Mouse (Mus musculus) MEL (cell line): ENCODE results near the gene Pitpnm3. TPM values are rescaled to one million over a fixed set of nuclear protein-coding genes. Genes with fewer than 3 reads are reported as not detected.
"Not testable (repeated sequence)": the region's sequence is repeated elsewhere in the genome, so short reads cannot be mapped to it uniquely, and the experiment has no call there.

ENCODE experiments used
- DNase-seq: peaks from one replicate; pipeline ENCODE4 v3.0.0; 2011; ENCODE audit warnings: low read depth, low spot score
- H3K27ac ChIP-seq: 2 replicates; pipeline ENCODE4 v1.5.1; 2012; ENCODE audit warnings: low read depth, mild to moderate bottlenecking, control low read depth, low read length, moderate library complexity; ENCODE audit not compliant: control insufficient read depth
- H3K27me3 ChIP-seq, 2 experiments: fragments of 150-350 bp in 1 of 2; sonication (generic) in 1 of 2; 2 replicates each; pipeline ENCODE4 v1.6.1; 2012; ENCODE audit warnings: low read length in 2 of 2, mild to moderate bottlenecking in 2 of 2, improper control_type of control experiment in 1 of 2, moderate library complexity in 1 of 2; ENCODE audit not compliant: insufficient read depth in 2 of 2, control insufficient read depth in 1 of 2
- H3K36me3 ChIP-seq, 2 experiments: 2 replicates each; pipeline ENCODE4 v1.6.1; 2012 to 2014; ENCODE audit warnings: low read length in 2 of 2, improper control_type of control experiment in 1 of 2, inconsistent platforms in 1 of 2, mild to moderate bottlenecking in 1 of 2; ENCODE audit not compliant: insufficient read depth in 2 of 2, control insufficient read depth in 1 of 2
- H3K4me1 ChIP-seq, 2 experiments: fragments of 150-350 bp in 1 of 2; sonication (generic) in 1 of 2; 2 replicates each; pipeline ENCODE4 v1.6.1; 2012; ENCODE audit warnings: low read length in 2 of 2, improper control_type of control experiment in 1 of 2, mild to moderate bottlenecking in 1 of 2; ENCODE audit not compliant: insufficient read depth in 2 of 2, control insufficient read depth in 1 of 2
- H3K4me3 ChIP-seq, 2 experiments: fragments of 150-350 bp in 1 of 2; sonication (generic) in 1 of 2; 2 replicates each; pipeline ENCODE4 v1.5.1; 2012; ENCODE audit warnings: low read depth in 2 of 2, low read length in 2 of 2, mild to moderate bottlenecking in 2 of 2, moderate library complexity in 2 of 2, control low read depth in 1 of 2, improper control_type of control experiment in 1 of 2; ENCODE audit not compliant: control insufficient read depth in 1 of 2, insufficient read depth in 1 of 2
- H3K79me2 ChIP-seq: 2 replicates; pipeline ENCODE4 v1.6.1; 2012; ENCODE audit warnings: mild to moderate bottlenecking, low read length, moderate library complexity; ENCODE audit not compliant: control insufficient read depth, poor library complexity, insufficient read depth
- H3K9ac ChIP-seq: 2 replicates; pipeline ENCODE4 v1.6.1; 2012; ENCODE audit warnings: low read depth, mild to moderate bottlenecking, control low read depth, low read length, moderate library complexity; ENCODE audit not compliant: control insufficient read depth, poor library complexity, severe bottlenecking
- H3K9me3 ChIP-seq: fragments of 150-350 bp; sonication (generic); replicated peaks from 2 replicates; pipeline ENCODE4 v1.6.1; 2012; ENCODE audit warnings: mild to moderate bottlenecking, low read length, improper control_type of control experiment, moderate library complexity; ENCODE audit not compliant: insufficient read depth
- CHD1 ChIP-seq: IDR thresholded peaks from 2 replicates; pipeline ENCODE4 v1.6.1; 2012; ENCODE audit warnings: low read depth, mild to moderate bottlenecking, inconsistent platforms, low read length, improper control_type of control experiment
- CHD2 ChIP-seq: IDR thresholded peaks from 2 replicates; pipeline ENCODE4 v1.6.1; 2011; ENCODE audit warnings: low read length, improper control_type of control experiment
- KAT2A ChIP-seq: conservative IDR thresholded peaks from 2 replicates; pipeline ENCODE4 v1.6.1; 2012; ENCODE audit warnings: low read depth, low read length, improper control_type of control experiment, inconsistent platforms
- MAZ ChIP-seq: IDR thresholded peaks from 2 replicates; pipeline ENCODE4 v1.6.1; 2012; ENCODE audit warnings: low read depth, mild to moderate bottlenecking, inconsistent platforms, low read length, improper control_type of control experiment
- MXI1 ChIP-seq: IDR thresholded peaks from 2 replicates; pipeline ENCODE4 v1.6.1; 2011; ENCODE audit warnings: mild to moderate bottlenecking, low read depth, low read length, improper control_type of control experiment
- MYC ChIP-seq: IDR thresholded peaks from 2 replicates; pipeline ENCODE4 v1.6.1; 2011; ENCODE audit warnings: low read depth, mild to moderate bottlenecking, low read length, improper control_type of control experiment, moderate library complexity
- NRF1 ChIP-seq: IDR thresholded peaks from 2 replicates; pipeline ENCODE4 v1.6.1; 2014; ENCODE audit warnings: low read depth, mild to moderate bottlenecking, inconsistent platforms, low read length, improper control_type of control experiment, moderate library complexity; ENCODE audit not compliant: poor library complexity, insufficient read depth, severe bottlenecking
- TAL1 ChIP-seq: IDR thresholded peaks from 2 replicates; pipeline ENCODE4 v1.6.1; 2012; ENCODE audit warnings: mild to moderate bottlenecking, inconsistent platforms, low read length, moderate library complexity, mixed read lengths
- TBP ChIP-seq: IDR thresholded peaks from 2 replicates; pipeline ENCODE4 v1.8.0; 2011; ENCODE audit warnings: low read depth, low read length, improper control_type of control experiment
- TCF12 ChIP-seq: IDR thresholded peaks from 2 replicates; pipeline ENCODE4 v1.6.1; 2014; ENCODE audit warnings: low read depth, mild to moderate bottlenecking, inconsistent platforms, low read length, improper control_type of control experiment, moderate library complexity
- UBTF ChIP-seq: IDR thresholded peaks from 2 replicates; pipeline ENCODE4 v1.6.1; 2012; ENCODE audit warnings: low read depth, mild to moderate bottlenecking, inconsistent platforms, low read length, improper control_type of control experiment, moderate library complexity, borderline replicate concordance; ENCODE audit not compliant: insufficient read depth
- USF1 ChIP-seq: IDR thresholded peaks from 2 replicates; pipeline ENCODE4 v1.6.1; 2014; ENCODE audit warnings: low read depth, mild to moderate bottlenecking, inconsistent platforms, low read length, improper control_type of control experiment, moderate library complexity
- USF2 ChIP-seq, 2 experiments: IDR thresholded peaks; 2 replicates each; pipeline ENCODE4 v1.6.1; 2011 to 2012; ENCODE audit warnings: improper control_type of control experiment in 2 of 2, low read length in 2 of 2, borderline replicate concordance in 1 of 2, inconsistent platforms in 1 of 2, low read depth in 1 of 2, mild to moderate bottlenecking in 1 of 2; ENCODE audit not compliant: insufficient read depth in 1 of 2
- ZKSCAN1 ChIP-seq: IDR thresholded peaks from 2 replicates; pipeline ENCODE4 v1.6.1; 2012; ENCODE audit warnings: low read depth, mild to moderate bottlenecking, inconsistent platforms, low read length, improper control_type of control experiment, moderate library complexity
- polyA plus RNA-seq, 2 experiments: library from polyadenylated mRNA; stranded (reverse) in 1 of 2; unstranded in 1 of 2; fragments of >175 nt in 1 of 2; fragments of >200 nt in 1 of 2; gene quantifications; 2 replicates each; pipeline versions ENCODE4 v1.2.1 to v1.2.4; 2012; ENCODE audit warnings: low replicate concordance in 2 of 2, low read depth in 1 of 2; ENCODE audit not compliant: insufficient read length in 2 of 2, insufficient read depth in 1 of 2, missing spikeins in 1 of 2
- total RNA-seq: library from RNA; depleted of rRNA; stranded (reverse); fragments of 300-350 nt; gene quantifications from 2 replicates; pipeline ENCODE4 v1.2.3, GENCODE M21; 2012

Gene Pitpnm3
- total and polyA plus RNA-seq, 3 experiments, result 0.24 TPM; not detected in 2

DNA sequence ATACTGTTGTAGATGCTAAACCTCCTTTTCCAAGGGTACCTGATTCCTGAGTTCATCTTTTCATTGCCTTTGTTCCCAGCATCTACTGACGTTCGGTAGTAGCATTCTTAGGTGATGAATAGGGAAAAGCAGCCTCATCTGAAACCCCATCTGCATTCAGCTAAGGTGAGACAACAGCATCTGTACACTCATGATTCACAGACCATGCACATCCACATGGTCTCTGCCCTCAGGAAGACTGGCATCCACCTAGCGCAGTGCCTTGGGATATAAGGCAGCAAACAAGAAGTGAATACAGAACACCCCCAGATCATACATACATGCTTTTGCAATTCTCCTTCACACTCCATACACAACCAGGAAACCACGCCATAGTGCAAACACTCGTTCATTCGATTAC, 39.1 kb upstream of the Pitpnm3 start:
- H3K27ac ChIP-seq, result no peak overlapping the region
- peaks cover 0 to 14% of the 10 kb centered on the region in 2 experiments; a peak in 2 of 4 replicates for H3K36me3 ChIP-seq
- no peaks in the 10 kb centered on the region for H3K27me3 ChIP-seq
- H3K9me3 ChIP-seq, result no peaks in the 10 kb centered on the region
- H3K4me1 ChIP-seq, result no peaks in the 10 kb centered on the region
- no peak overlapping the region for H3K4me3 ChIP-seq
- TF ChIP-seq CHD1 (no peak), KAT2A (no peak), CHD2 (no peak), ZKSCAN1 (no peak)
- no peaks in the 10 kb centered on the region for H3K79me2 ChIP-seq
- DNase-seq, result no peak
- no peak overlapping the region for H3K9ac ChIP-seq

DNA sequence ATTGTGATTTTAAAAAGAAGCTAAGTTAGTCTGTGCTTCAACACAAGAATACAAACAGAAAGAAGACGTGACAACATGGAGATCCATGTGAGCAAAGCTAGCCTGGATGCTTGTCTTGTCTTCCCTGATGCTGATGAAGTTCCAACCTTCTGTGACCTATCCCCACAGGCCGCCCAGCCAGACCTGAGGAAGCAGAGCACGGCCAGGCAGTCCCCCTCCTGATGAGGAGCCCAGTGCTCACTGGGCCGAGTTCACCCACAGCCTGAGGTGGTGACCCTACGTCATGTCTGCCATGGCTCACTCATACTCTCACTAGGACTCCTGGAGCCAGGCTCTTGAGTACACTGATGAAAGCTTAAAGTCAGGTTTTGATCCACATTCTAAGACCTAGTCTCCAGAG, 37.9 kb upstream of the Pitpnm3 start:
- Histone ChIP-seq H3K4me1 (no peaks in the 10 kb centered on the region), H3K9ac (no peak overlapping the region), H3K27me3 (no peaks in the 10 kb centered on the region), H3K27ac (no peak overlapping the region), H3K79me2 (no peaks in the 10 kb centered on the region), H3K9me3 (no peaks in the 10 kb centered on the region), H3K36me3 (peaks cover 0 to 11% of the 10 kb centered on the region in 2 experiments; a peak in 2 of 4 replicates), H3K4me3 (no peak overlapping the region)
- TF ChIP-seq TBP (no peak), MYC (no peak), USF1 (no peak), MXI1 (no peak), MAZ (no peak), USF2 (IDR thresholded peaks at IDR 0.05; ENCODE audit: borderline replicate concordance in 1 of 2, insufficient read depth in 1 of 2, low read depth in 1 of 2, low read length in 2 of 2) (no peak), NRF1 (no peak), UBTF (no peak), TAL1 (no peak), TCF12 (no peak)
- no peak for DNase-seq

DNA sequence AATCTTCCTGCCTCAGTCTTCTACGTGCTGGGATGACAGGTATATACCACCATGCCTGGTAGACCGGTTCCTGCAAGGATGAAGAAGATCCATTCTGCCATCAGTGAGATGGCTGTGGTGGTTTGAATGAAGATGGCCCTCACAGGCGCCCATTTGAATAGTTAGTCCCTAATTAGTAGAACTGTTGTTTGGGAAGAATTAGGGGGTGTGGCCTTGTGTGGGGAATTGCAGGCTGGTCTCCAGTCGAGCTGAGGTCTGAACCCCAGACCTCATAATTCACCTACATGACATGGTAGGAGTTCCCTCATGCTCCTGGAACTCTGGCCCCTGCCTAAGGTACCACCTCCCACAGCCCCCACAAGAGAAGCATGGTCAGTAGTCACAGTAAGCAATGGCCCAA, 36.3 kb upstream of the Pitpnm3 start:
- H3K36me3 ChIP-seq, H3K9me3 ChIP-seq: not testable (repeated sequence)

More for the DNA sequence above, 36.3 kb upstream of the Pitpnm3 start:
- H3K27me3 ChIP-seq, DNase-seq, H3K4me3 ChIP-seq, H3K4me1 ChIP-seq, H3K27ac ChIP-seq, H3K79me2 ChIP-seq, H3K9ac ChIP-seq: not testable (repeated sequence)
